Mouse (Mus musculus): ENCODE measurements at regions not wholly inside any gene's neighbourhood (a gene's known extent, or its start where the extent isn't known, plus 50 kb on each side); places are given as distances from the start of the nearest gene placed in this dataset.

DNA sequence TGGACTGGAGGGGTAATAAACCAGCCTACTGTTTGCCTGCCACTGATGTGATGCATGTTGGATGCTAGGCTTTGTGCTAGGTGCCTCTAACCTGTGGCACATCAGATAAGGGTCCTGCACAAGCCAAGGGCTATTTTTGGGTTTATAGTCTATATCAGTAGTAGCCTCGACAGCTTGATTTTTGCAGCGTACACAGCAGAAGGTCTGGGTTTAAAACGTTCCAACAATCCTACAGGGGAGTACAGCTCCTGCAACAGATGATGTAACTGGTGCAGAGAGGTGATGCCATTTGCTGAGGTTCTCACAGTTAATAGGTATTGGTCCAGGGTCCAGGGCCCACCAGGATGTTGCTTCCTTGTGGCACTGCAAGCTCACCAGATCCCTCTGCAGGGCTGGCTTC lies 63.9 kb upstream of the Ldlrad3 start:
- H3K9me3 ChIP-seq (replicated peaks), result no peaks in the 10 kb centered on the region
- no peak overlapping the region for H3K9ac ChIP-seq
- no peak overlapping the region for H3K4me2 ChIP-seq
- WGBS, result 88% methylated on average over 3 of the region's 3 CpGs
- H3K36me3 ChIP-seq (ENCODE audit: poor library complexity, severe bottlenecking), result no peaks in the 10 kb centered on the region
- H3K4me1 ChIP-seq, result 0 out of 2 replicates have a peak, but pooled peaks cover 5% of the 10 kb centered on the region
- H3K27ac ChIP-seq, result no peak overlapping the region
- H3K27me3 ChIP-seq, result no peaks in the 10 kb centered on the region
- ATAC-seq, result no peak
- no peak overlapping the region for H3K4me3 ChIP-seq

DNA sequence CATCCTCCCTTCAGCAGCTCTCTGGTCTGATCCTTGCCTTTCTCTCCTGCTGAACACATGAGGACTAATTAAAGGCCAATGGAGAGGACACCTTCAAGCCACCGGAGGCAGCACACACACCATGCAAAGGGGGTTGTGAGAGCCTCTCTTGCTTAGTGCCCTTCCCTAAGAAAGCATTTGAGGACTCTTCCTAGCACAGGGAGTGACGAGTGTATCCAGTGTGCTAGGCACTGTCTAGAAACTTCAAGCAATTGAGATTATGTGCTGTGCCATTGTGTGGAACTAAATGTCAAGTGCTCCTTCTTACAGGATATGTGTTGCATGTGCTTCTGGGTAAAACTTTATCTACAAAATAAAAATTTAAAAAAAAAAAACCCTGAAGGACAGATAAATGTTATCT lies 60.3 kb upstream of the Ldlrad3 start:
- Histone ChIP-seq H3K9ac (no peak overlapping the region), H3K27me3 (0 out of 2 replicates have a peak, but pooled peaks cover 3% of the 10 kb centered on the region), H3K9me3 (replicated peaks) (no peaks in the 10 kb centered on the region), H3K27ac (no peak overlapping the region), H3K36me3 (ENCODE audit: poor library complexity, severe bottlenecking) (no peaks in the 10 kb centered on the region), H3K4me2 (no peak overlapping the region), H3K4me1 (peaks cover 7% of the 10 kb centered on the region), H3K4me3 (no peak overlapping the region)
- 54% methylated on average over 2 of the region's 2 CpGs for WGBS
- ATAC-seq, result no peak

- 0 out of 2 replicates have a peak, but pooled peaks cover 3% of the 10 kb centered on the region for H3K27me3 ChIP-seq
- H3K4me2 ChIP-seq, result no peak overlapping the region
- H3K4me3 ChIP-seq, result no peak overlapping the region
- ATAC-seq, result no peak
- H3K36me3 ChIP-seq (ENCODE audit: poor library complexity, severe bottlenecking), result no peaks in the 10 kb centered on the region
- no peak overlapping the region for H3K9ac ChIP-seq
- H3K27ac ChIP-seq, result no peak overlapping the region
- 40% methylated on average over 2 of the region's 2 CpGs for WGBS
- no peaks in the 10 kb centered on the region for H3K9me3 ChIP-seq (replicated peaks)
- H3K4me1 ChIP-seq, result peaks cover 15% of the 10 kb centered on the region
Measured at GRCm38 (mm10) chr2:102244491-102244890, 58.3 kb upstream of the Ldlrad3 start.

GRCm38 (mm10) chr2:102241626-102242025 lies 55.4 kb upstream of the Ldlrad3 start:
- WGBS, result 81% methylated on average over 7 of the region's 7 CpGs
- Histone ChIP-seq H3K27me3 (0 out of 2 replicates have a peak, but pooled peaks cover 3% of the 10 kb centered on the region), H3K27ac (no peak overlapping the region), H3K36me3 (ENCODE audit: poor library complexity, severe bottlenecking) (no peaks in the 10 kb centered on the region), H3K4me3 (no peak overlapping the region), H3K4me1 (peaks cover 15% of the 10 kb centered on the region), H3K4me2 (no peak overlapping the region), H3K9me3 (replicated peaks) (no peaks in the 10 kb centered on the region), H3K9ac (no peak overlapping the region)
- no peak for ATAC-seq

GRCm38 (mm10) chr2:102239712-102240505 lies 53.7 kb upstream of the Ldlrad3 start:
- no peak overlapping the region for H3K9ac ChIP-seq
- peak; percentile 81; the same call in 1 of the 2 replicates for ATAC-seq
- no peak overlapping the region for H3K27ac ChIP-seq
- no peak overlapping the region for H3K4me2 ChIP-seq
- no peak overlapping the region for H3K4me3 ChIP-seq
- 0 out of 2 replicates have a peak, but pooled peaks cover 3% of the 10 kb centered on the region for H3K27me3 ChIP-seq
- H3K36me3 ChIP-seq (ENCODE audit: poor library complexity, severe bottlenecking), result no peaks in the 10 kb centered on the region
- peaks cover 15% of the 10 kb centered on the region for H3K4me1 ChIP-seq
- H3K9me3 ChIP-seq (replicated peaks), result no peaks in the 10 kb centered on the region
- WGBS, result 46% methylated on average over 6 of the region's 6 CpGs

Measured in forebrain, embryonic 13.5 days (tissue).